In the genomic region with DNA sequence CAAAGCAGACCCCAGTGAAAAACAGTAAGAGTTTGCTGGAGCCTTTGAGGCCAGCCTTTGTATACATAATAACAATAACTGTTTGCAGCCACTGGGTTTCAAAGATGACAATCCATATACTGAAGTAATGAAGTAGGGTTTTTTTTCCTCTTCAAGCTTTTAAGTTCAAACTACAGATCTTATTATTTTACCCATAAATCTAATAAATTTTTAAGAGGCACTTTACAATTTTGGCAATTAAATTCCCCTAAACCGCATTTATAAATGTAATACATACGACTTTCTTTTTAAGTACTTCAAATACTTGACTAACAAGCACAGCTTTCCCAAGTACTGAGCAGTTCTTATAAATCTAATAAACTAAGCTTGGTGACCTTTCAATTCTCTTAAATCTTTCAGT, we compare ENCODE assay signal across 17 mouse cellular contexts.
"Had no signal": no experiment of that assay in that cellular context is flagged by ENCODE, and none has a peak within 500 bp of the region (broad histone marks: within the 10 kb centered on the region; RNA-seq: fewer than 3 reads in every experiment).

No protein-coding gene starts in this region.

- H3K27ac ChIP-seq: lung, embryonic 15.5 days; macrophage; midbrain, embryonic 13.5 days; midbrain, embryonic 15.5 days; neural tube, embryonic 12.5 days; stomach, embryonic 15.5 days; stomach, postnatal 0 days had no signal

- H3K9ac ChIP-seq: lung, embryonic 15.5 days; midbrain, embryonic 13.5 days; midbrain, embryonic 15.5 days; neural tube, embryonic 12.5 days; stomach, embryonic 15.5 days had no signal

- ATAC-seq: lung, postnatal 0 days; midbrain, embryonic 13.5 days; midbrain, embryonic 15.5 days had no signal

- H3K36me3 ChIP-seq: lung, embryonic 15.5 days; midbrain, embryonic 13.5 days; midbrain, embryonic 15.5 days; neural tube, embryonic 12.5 days; stomach, embryonic 15.5 days had no signal

- H3K4me2 ChIP-seq: lung, embryonic 15.5 days; midbrain, embryonic 11.5 days; midbrain, embryonic 13.5 days; midbrain, embryonic 15.5 days; neural tube, embryonic 12.5 days; stomach, embryonic 15.5 days had no signal

- DNase-seq: lung, adult 2 months; lung, postnatal 14 days; lung, postnatal 36 days; right cerebral cortex, postnatal 14 days; thymus, adult 2 months; thymus, postnatal 25 days; thymus, postnatal 4 days had no signal

- H3K9me3 ChIP-seq: lung, embryonic 15.5 days; midbrain, embryonic 13.5 days; midbrain, embryonic 15.5 days; neural tube, embryonic 12.5 days; stomach, embryonic 15.5 days had no signal

- H3K27me3 ChIP-seq: lung, embryonic 15.5 days; megakaryocyte, embryonic 14.5 days; midbrain, embryonic 13.5 days; midbrain, embryonic 15.5 days; neural tube, embryonic 12.5 days; stomach, embryonic 15.5 days had no signal

- H3K4me3 ChIP-seq: lung, embryonic 15.5 days; megakaryocyte, embryonic 14.5 days; midbrain, embryonic 13.5 days; midbrain, embryonic 15.5 days; neural tube, embryonic 12.5 days; stomach, embryonic 15.5 days had no signal

- H3K4me1 ChIP-seq: lung, embryonic 15.5 days; megakaryocyte, embryonic 14.5 days; midbrain, embryonic 13.5 days; neural tube, embryonic 12.5 days; stomach, embryonic 15.5 days had no signal
